Mouse (Mus musculus): ENCODE data around the gene Dctpp1. TPM values are rescaled to one million over a fixed set of nuclear protein-coding genes. Genes with fewer than 3 reads are reported as not detected.

Dctpp1 gene
- total and polyA plus RNA-seq, 2 experiments from 2014 or later, result 102 to 112 TPM

- Histone ChIP-seq H3K4me3 (ENCODE audit: low read length) (peak within 1 kb of the TSS; percentile 65), H3K4me1 (ENCODE audit: insufficient read depth, low read length) (peaks cover 11% of the 10 kb centered on the region; the same call in 1 of the 2 replicates), H3K27me3 (ENCODE audit: insufficient read depth, low read length) (no peaks in the 10 kb centered on the region), H3K36me3 (ENCODE audit: insufficient read depth, low read length) (peaks cover 29% of the 10 kb centered on the region), H3K9ac (replicated peaks; ENCODE audit: low read length) (peak within 1 kb of the TSS; percentile 96), H3K27ac (peak within 1 kb of the TSS; percentile 98), H3K4me2 (ENCODE audit: low read depth, low read length) (peak within 1 kb of the TSS; percentile 65), H3K9me3 (ENCODE audit: low read length) (no peaks in the 10 kb centered on the region)
- DNase-seq (ENCODE audit: low spot score) (peak; percentile 95), ATAC-seq (peak; percentile 95)
- under 1% methylated on average over 64 of the region's 64 CpGs for WGBS
- no peak for TF ChIP-seq CTCF (IDR thresholded peaks at IDR 0.05; ENCODE audit: low read depth)
These were observed 27.7 kb downstream of the Dctpp1 start, which contains the start of the genes Zfp553 and Sept1 for GRCm38 (mm10) chr7:127232622-127233367. TSS of gene Zfp553 (plus strand) at chr7:127233061. TSS of gene Sept1 (minus strand) at chr7:127233130.

- ATAC-seq, result no peak
- peak overlapping the region; percentile 96 for H3K9ac ChIP-seq (replicated peaks; ENCODE audit: low read length)
These were observed 28.5 kb downstream of the Dctpp1 start for GRCm38 (mm10) chr7:127231826-127232621.

GRCm38 (mm10) chr7:127231376-127231775, 29.1 kb downstream of the Dctpp1 start:
- H3K9me3 ChIP-seq (ENCODE audit: low read length), result no peaks in the 10 kb centered on the region
- peak overlapping the region; percentile 65 for H3K4me3 ChIP-seq (ENCODE audit: low read length)
- peaks cover 17% of the 10 kb centered on the region for H3K36me3 ChIP-seq (ENCODE audit: insufficient read depth, low read length)
- no peak for TF ChIP-seq CTCF (IDR thresholded peaks at IDR 0.05; ENCODE audit: low read depth)
- H3K27ac ChIP-seq, result 0 out of 2 replicates have a peak overlapping the region, but pooled peaks have one; percentile 2
- peaks cover 11% of the 10 kb centered on the region; the same call in 1 of the 2 replicates for H3K4me1 ChIP-seq (ENCODE audit: insufficient read depth, low read length)
- ATAC-seq, result no peak
- H3K9ac ChIP-seq (replicated peaks; ENCODE audit: low read length), result peak overlapping the region; percentile 96; the same call in 1 of the 2 replicates
- DNase-seq (ENCODE audit: low spot score), result no peak
- peak overlapping the region; percentile 65 for H3K4me2 ChIP-seq (ENCODE audit: low read depth, low read length)
- no peaks in the 10 kb centered on the region for H3K27me3 ChIP-seq (ENCODE audit: insufficient read depth, low read length)
- WGBS, result 44% methylated on average over 3 of the region's 3 CpGs

More at GRCm38 (mm10) chr7:127231826-127232621, 28.5 kb downstream of the Dctpp1 start:
- DNase-seq (ENCODE audit: low spot score), result peak; percentile 19
- Histone ChIP-seq H3K36me3 (ENCODE audit: insufficient read depth, low read length) (peaks cover 24% of the 10 kb centered on the region), H3K27ac (peak overlapping the region; percentile 98), H3K27me3 (ENCODE audit: insufficient read depth, low read length) (no peaks in the 10 kb centered on the region), H3K4me2 (ENCODE audit: low read depth, low read length) (peak overlapping the region; percentile 65), H3K4me1 (ENCODE audit: insufficient read depth, low read length) (peaks cover 11% of the 10 kb centered on the region; the same call in 1 of the 2 replicates), H3K9me3 (ENCODE audit: low read length) (no peaks in the 10 kb centered on the region), H3K4me3 (ENCODE audit: low read length) (peak overlapping the region; percentile 65)
- WGBS, result 3% methylated on average over 20 of the region's 20 CpGs
- no peak for TF ChIP-seq CTCF (IDR thresholded peaks at IDR 0.05; ENCODE audit: low read depth)

- ATAC-seq (no peak), DNase-seq (ENCODE audit: low spot score) (peak; percentile 87)
- no peak overlapping the region for H3K9ac ChIP-seq (replicated peaks; ENCODE audit: low read length)
- no peak overlapping the region for H3K4me3 ChIP-seq (ENCODE audit: low read length)
- WGBS, result 67% methylated on average over 4 of the region's 4 CpGs
- H3K36me3 ChIP-seq (ENCODE audit: insufficient read depth, low read length), result no peaks in the 10 kb centered on the region
- H3K9me3 ChIP-seq (ENCODE audit: low read length), result no peaks in the 10 kb centered on the region
- peak; percentile 81 for TF ChIP-seq CTCF (IDR thresholded peaks at IDR 0.05; ENCODE audit: low read depth)
- peaks cover 7% of the 10 kb centered on the region; the same call in 1 of the 2 replicates for H3K4me1 ChIP-seq (ENCODE audit: insufficient read depth, low read length)
- H3K4me2 ChIP-seq (ENCODE audit: low read depth, low read length), result no peak overlapping the region
- no peak overlapping the region for H3K27ac ChIP-seq
- no peaks in the 10 kb centered on the region for H3K27me3 ChIP-seq (ENCODE audit: insufficient read depth, low read length)
These were observed 31.8 kb downstream of the Dctpp1 start for GRCm38 (mm10) chr7:127228615-127229303.

- H3K9me3 ChIP-seq (ENCODE audit: low read length), result no peaks in the 10 kb centered on the region
- no peak for TF ChIP-seq CTCF (IDR thresholded peaks at IDR 0.05; ENCODE audit: low read depth)
- H3K27ac ChIP-seq, result no peak overlapping the region
- ATAC-seq (no peak), DNase-seq (ENCODE audit: low spot score) (no peak)
- H3K4me1 ChIP-seq (ENCODE audit: insufficient read depth, low read length), result peaks cover under 1% of the 10 kb centered on the region; the same call in 1 of the 2 replicates
- no peak overlapping the region for H3K9ac ChIP-seq (replicated peaks; ENCODE audit: low read length)
- no peak overlapping the region for H3K4me2 ChIP-seq (ENCODE audit: low read depth, low read length)
- H3K36me3 ChIP-seq (ENCODE audit: insufficient read depth, low read length), result no peaks in the 10 kb centered on the region
- WGBS, result 91% methylated on average over 11 of the region's 11 CpGs
- H3K27me3 ChIP-seq (ENCODE audit: insufficient read depth, low read length), result no peaks in the 10 kb centered on the region
- no peak overlapping the region for H3K4me3 ChIP-seq (ENCODE audit: low read length)
These were observed 35.1 kb downstream of the Dctpp1 start for GRCm38 (mm10) chr7:127225147-127225995.

Measured in hindbrain, postnatal 0 days (tissue).